Mouse (Mus musculus) hindbrain, embryonic 16.5 days (tissue): ENCODE results near the gene Gm29666. TPM values are rescaled to one million over a fixed set of nuclear protein-coding genes. Genes with fewer than 3 reads are reported as not detected.

Experiments
- ATAC-seq: fragments of 200-750 bp; cut with Nextera tagmentation; 2 replicates; pipeline ENCODE4 v1.8.0; 2017; ENCODE audit warnings: moderate TSS enrichment, moderate library complexity
- H3K27ac ChIP-seq: fragments of 300-500 bp; sonication (generic); 2 replicates; pipeline ENCODE4 v1.5.1; 2014; ENCODE audit warnings: low read depth, mild to moderate bottlenecking, control low read depth, low read length, moderate library complexity
- H3K27me3 ChIP-seq: fragments of 300-500 bp; sonication (generic); replicated peaks from 2 replicates; pipeline ENCODE4 v1.6.1; 2014; ENCODE audit warnings: low read length; ENCODE audit not compliant: control insufficient read depth, insufficient read depth
- H3K36me3 ChIP-seq: fragments of 300-500 bp; sonication (generic); 2 replicates; pipeline ENCODE4 v1.6.1; 2014; ENCODE audit warnings: mild to moderate bottlenecking, low read length, moderate library complexity, mixed read lengths; ENCODE audit not compliant: control insufficient read depth, insufficient read depth
- H3K4me1 ChIP-seq: fragments of 300-500 bp; sonication (generic); 2 replicates; pipeline ENCODE4 v1.6.1; 2014; ENCODE audit warnings: low read depth, low read length; ENCODE audit not compliant: control insufficient read depth, insufficient read depth
- H3K4me2 ChIP-seq: fragments of 300-500 bp; sonication (generic); 2 replicates; pipeline ENCODE4 v1.6.1; 2014; ENCODE audit warnings: mild to moderate bottlenecking, low read length, control low read depth, moderate library complexity
- H3K4me3 ChIP-seq: fragments of 300-500 bp; sonication (generic); 2 replicates; pipeline ENCODE4 v1.5.1; 2014; ENCODE audit warnings: mild to moderate bottlenecking, low read length, control low read depth, moderate library complexity
- H3K9ac ChIP-seq: fragments of 300-500 bp; sonication (generic); 2 replicates; pipeline ENCODE4 v1.6.1; 2014; ENCODE audit warnings: low read depth, mild to moderate bottlenecking, control low read depth, low read length, moderate library complexity
- H3K9me3 ChIP-seq: fragments of 300-500 bp; sonication (generic); 2 replicates; pipeline ENCODE4 v1.6.1; 2014; ENCODE audit warnings: mild to moderate bottlenecking, low read length, moderate library complexity; ENCODE audit not compliant: control insufficient read depth
- WGBS: fragments of 180-500 bp; shearing (Covaris S2); extraction: QIAGEN DNeasy Blood & Tissue Kit; methylation state at CpG from one replicate; pipeline ENCODE4 v1.1.7; 2014; 5-methylcytosine and 5-hydroxymethylcytosine counted together
- microRNA-seq: library from miRNA; unstranded; fragments of <30 nt; microRNA quantifications from one replicate; pipeline ENCODE4, GENCODE M21; 2017
- polyA plus RNA-seq: library from polyadenylated mRNA; unstranded; fragments of >200 nt; fragmentation: Nextera tagmentation; extraction: Ambion mirVana; gene quantifications from 2 replicates; pipeline ENCODE4 v1.2.1, GENCODE M21; 2015

Gene Gm29666
- polyA plus RNA-seq, 1 experiment from 2014 or later: 0.98 TPM

DNA sequence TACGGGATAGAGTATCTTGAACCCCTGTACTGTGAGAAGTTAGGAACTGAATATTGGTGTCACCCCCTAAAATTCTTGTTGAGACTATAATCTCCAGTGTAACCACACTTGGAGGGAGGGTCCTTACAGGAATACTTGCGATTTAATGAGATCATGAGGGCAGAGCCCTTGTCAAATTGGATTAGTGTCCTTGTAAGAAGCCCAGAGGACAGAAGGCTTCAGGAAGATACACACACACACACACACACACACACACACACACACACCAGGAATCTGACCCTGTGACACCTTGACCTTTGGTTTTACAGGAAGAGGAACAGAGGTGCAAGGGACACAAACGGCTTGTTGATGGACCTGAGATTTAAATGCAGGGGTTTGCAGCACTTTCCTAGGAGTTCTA lies 28.6 kb downstream of the Gm29666 start:
- no peak overlapping the region for H3K4me3 ChIP-seq
- ATAC-seq: no peak
- no peaks in the 10 kb centered on the region for H3K36me3 ChIP-seq
- no peaks in the 10 kb centered on the region for H3K9me3 ChIP-seq
- no peak overlapping the region for H3K9ac ChIP-seq
- H3K27me3 ChIP-seq: no peaks in the 10 kb centered on the region
- 58% methylated on average over 3 of the region's 3 CpGs for WGBS
- H3K27ac ChIP-seq: no peak overlapping the region
- H3K4me1 ChIP-seq: no peaks in the 10 kb centered on the region
- H3K4me2 ChIP-seq: no peak overlapping the region

DNA sequence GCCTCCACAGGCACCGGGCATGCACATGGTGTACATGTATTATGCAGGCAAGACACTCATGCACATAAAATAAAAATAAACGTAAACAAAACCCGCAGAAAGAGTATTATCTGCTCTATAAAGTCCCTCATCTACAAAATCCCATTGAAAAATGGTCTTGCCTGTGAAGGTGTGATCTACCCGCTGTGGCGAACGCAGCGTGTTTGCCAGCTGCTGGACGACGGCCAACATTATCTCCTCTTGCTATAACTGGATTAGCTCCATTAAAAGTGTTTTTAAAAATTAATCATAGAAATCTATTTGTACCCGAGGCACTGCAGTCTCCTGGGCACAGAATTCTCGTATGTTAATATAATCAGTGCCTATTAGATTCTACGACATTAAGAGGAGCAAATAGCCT lies 31.8 kb downstream of the Gm29666 start:
- no peak overlapping the region for H3K4me2 ChIP-seq
- H3K4me1 ChIP-seq: no peaks in the 10 kb centered on the region
- H3K9ac ChIP-seq: no peak overlapping the region
- H3K4me3 ChIP-seq: no peak overlapping the region
- H3K9me3 ChIP-seq: no peaks in the 10 kb centered on the region
- WGBS: 48% methylated on average over 12 of the region's 12 CpGs
- H3K27me3 ChIP-seq: no peaks in the 10 kb centered on the region
- no peak overlapping the region for H3K27ac ChIP-seq
- no peak for ATAC-seq
- no peaks in the 10 kb centered on the region for H3K36me3 ChIP-seq

DNA sequence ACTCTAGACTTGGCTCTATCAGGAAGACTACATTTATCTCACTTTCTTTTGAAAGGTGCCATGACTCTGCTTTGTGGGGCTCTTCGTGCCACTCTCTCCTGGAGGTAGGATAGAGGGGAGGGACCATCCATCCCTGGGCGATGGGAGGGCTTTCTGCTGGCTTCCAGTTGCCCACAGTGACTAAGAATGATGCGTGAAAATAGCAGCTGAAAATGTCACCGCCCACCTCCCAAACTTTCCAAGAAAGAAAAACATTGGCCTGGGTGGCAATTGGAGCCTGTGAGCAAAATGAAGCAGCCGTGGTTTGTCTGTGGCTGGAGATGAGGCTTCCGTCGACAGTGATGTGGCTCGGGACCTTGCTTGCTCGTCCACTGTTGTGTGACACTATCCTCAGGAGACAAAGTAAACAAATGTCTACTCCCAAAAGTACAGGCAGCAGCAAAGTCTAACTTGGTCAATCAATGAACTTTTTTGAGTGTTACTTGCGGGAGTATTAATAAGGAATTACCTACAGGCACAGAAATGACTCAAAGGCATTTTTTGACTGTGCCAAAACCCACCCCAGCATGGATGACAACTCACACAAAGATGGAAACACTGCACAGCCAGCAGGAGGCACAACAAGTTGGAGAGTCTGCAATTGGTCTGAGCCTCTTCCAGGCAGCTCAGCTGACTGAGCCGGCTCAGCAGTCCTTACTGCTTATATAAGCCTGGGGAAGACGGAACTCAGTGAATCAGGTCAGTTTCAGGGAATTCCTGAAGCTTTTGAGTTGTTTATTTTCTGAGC lies 42.6 kb downstream of the Gm29666 start:
- ATAC-seq: no peak
- Histone ChIP-seq H3K4me2 (no peak overlapping the region), H3K9me3 (no peaks in the 10 kb centered on the region), H3K4me1 (no peaks in the 10 kb centered on the region), H3K27ac (no peak overlapping the region), H3K36me3 (no peaks in the 10 kb centered on the region), H3K9ac (no peak overlapping the region), H3K4me3 (no peak overlapping the region), H3K27me3 (no peaks in the 10 kb centered on the region)
- 86% methylated on average over 12 of the region's 12 CpGs for WGBS

DNA sequence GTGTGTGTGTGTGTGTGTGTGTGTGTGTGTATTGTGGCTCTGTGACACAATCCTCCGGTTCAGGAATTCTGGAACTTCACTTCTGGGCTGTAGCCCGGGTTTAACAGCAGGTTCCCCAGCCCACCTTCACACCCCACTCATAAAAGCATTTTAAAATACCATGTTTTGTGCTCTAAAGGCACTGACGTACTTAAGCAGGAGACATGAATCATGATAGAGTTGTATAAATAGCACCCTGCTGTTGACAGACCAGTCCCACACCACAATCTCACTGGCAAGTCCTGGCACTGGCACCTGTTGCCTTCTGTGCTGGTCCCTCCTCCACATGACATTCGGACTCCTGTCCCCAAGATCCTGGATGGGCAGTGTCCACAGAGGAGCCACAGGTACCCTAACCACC lies 46.0 kb downstream of the Gm29666 start:
- H3K9me3 ChIP-seq: no peaks in the 10 kb centered on the region; the same call in 1 of the 2 replicates
- 88% methylated on average over 4 of the region's 4 CpGs for WGBS
- ATAC-seq: no peak
- H3K4me2 ChIP-seq: no peak overlapping the region
- no peaks in the 10 kb centered on the region for H3K27me3 ChIP-seq
- H3K4me1 ChIP-seq: no peaks in the 10 kb centered on the region
- no peak overlapping the region for H3K9ac ChIP-seq
- H3K27ac ChIP-seq: no peak overlapping the region
- no peaks in the 10 kb centered on the region for H3K36me3 ChIP-seq
- H3K4me3 ChIP-seq: no peak overlapping the region

DNA sequence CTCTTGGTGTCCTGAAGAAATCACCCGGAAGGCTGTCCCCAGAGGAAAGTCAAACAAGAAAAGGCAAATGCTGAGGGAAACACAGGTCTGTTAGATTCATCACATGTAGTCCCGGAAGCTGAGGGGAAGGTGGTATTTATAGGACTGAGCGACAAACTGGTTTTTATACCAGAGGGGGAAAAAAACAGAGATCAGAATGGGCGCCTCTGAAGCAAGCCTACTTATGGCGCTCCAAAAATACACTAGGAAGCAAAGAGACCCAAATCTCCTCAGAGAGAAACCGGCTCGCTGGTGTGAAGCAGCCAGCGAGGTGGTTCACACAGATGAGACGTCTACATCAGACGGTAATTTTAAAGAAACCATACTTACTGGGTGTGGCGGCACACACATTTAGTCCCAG lies 46.8 kb downstream of the Gm29666 start:
- H3K36me3 ChIP-seq: no peaks in the 10 kb centered on the region
- no peak for ATAC-seq
- H3K9ac ChIP-seq: no peak overlapping the region
- no peaks in the 10 kb centered on the region for H3K4me1 ChIP-seq
- no peak overlapping the region for H3K4me3 ChIP-seq
- no peak overlapping the region for H3K27ac ChIP-seq
- H3K27me3 ChIP-seq: no peaks in the 10 kb centered on the region
- H3K4me2 ChIP-seq: no peak overlapping the region
- 86% methylated on average over 11 of the region's 11 CpGs for WGBS
- no peaks in the 10 kb centered on the region; the same call in 1 of the 2 replicates for H3K9me3 ChIP-seq

DNA sequence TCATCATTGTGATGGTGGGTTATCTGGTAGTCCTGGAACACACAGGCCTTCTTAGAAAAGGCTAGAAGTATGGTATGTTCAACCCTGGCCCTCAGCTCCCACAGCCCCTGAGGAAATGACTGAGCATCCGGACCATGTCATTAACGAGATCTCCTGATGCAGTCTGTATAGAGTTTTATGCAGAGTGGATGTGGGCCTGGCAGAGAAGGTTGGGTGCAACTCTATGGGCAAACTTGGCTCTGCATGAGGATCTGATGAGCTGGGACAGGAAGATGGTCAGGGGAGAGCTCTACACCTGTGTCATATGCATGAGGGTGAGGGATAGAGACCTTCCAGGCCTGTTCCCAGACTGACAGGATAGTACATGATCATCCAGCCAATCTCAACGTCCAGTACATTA lies 48.0 kb downstream of the Gm29666 start:
- WGBS: 80% methylated on average over 3 of the region's 3 CpGs
- H3K4me3 ChIP-seq: no peak overlapping the region
- no peak overlapping the region for H3K27ac ChIP-seq
- H3K9me3 ChIP-seq: no peaks in the 10 kb centered on the region; the same call in 1 of the 2 replicates
- H3K27me3 ChIP-seq: no peaks in the 10 kb centered on the region
- no peaks in the 10 kb centered on the region for H3K36me3 ChIP-seq
- H3K4me1 ChIP-seq: no peaks in the 10 kb centered on the region
- ATAC-seq: no peak
- no peak overlapping the region for H3K4me2 ChIP-seq
- H3K9ac ChIP-seq: no peak overlapping the region

DNA sequence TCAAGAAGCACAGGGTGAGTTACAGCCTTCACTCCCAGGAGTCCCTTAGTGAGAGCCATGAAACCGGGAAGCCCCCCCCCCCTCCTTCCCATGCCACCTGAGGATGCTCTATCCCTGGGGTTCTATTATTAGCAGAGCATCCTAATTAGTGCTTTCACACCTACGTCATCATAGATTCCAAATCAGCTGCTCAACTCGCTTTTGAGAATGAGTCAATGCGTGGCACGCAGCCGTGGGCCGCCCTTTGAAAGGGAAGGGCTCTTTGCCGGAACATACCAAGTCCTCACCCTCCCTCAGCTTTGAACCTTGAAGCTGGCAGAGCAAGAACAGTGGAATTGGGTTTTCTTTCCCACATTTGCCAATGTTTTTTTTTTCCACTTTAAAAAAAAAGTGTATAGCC lies 57.9 kb downstream of the Gm29666 start:
- 88% methylated on average over 8 of the region's 8 CpGs for WGBS

More for the DNA sequence above, 57.9 kb downstream of the Gm29666 start:
- H3K27me3 ChIP-seq: no peaks in the 10 kb centered on the region
- H3K27ac ChIP-seq: no peak overlapping the region
- no peak overlapping the region for H3K9ac ChIP-seq
- H3K36me3 ChIP-seq: no peaks in the 10 kb centered on the region
- no peak for ATAC-seq
- H3K4me1 ChIP-seq: peaks cover 4% of the 10 kb centered on the region
- H3K9me3 ChIP-seq: no peaks in the 10 kb centered on the region
- no peak overlapping the region for H3K4me3 ChIP-seq
- no peak overlapping the region for H3K4me2 ChIP-seq

Small RNAs within 50 kb of the gene (microRNA-seq; reads per million reads assigned to microRNA genes)
- 54.8 reads per million, percentile 42 among the genes with 10 or more reads in this experiment for gene Mir1249

Other genes starting within 250 kb of the Gm29666 start
- 0.61 and 0.96 TPM in 2 replicates for gene Arhgap8, start 200.0 kb downstream of the Gm29666 start, polyA plus RNA-seq
- gene Phf21b, start 64.0 kb downstream of the Gm29666 start, polyA plus RNA-seq: 2.5 and 3.5 TPM in 2 replicates
- 22.5 and 24.4 TPM in 2 replicates for gene Nup50, start 3.4 kb upstream of the Gm29666 start, polyA plus RNA-seq
- gene 5031439G07Rik, start 68.5 kb upstream of the Gm29666 start, polyA plus RNA-seq: 24.1 and 24.4 TPM in 2 replicates
- gene Upk3a, start 97.1 kb upstream of the Gm29666 start, polyA plus RNA-seq: 1.7 and 2.1 TPM in 2 replicates
- 30.3 and 30.8 TPM in 2 replicates for gene Fam118a, start 108.9 kb upstream of the Gm29666 start, polyA plus RNA-seq
- 0.12 and 0.25 TPM in 2 replicates for gene Smc1b, start 211.9 kb upstream of the Gm29666 start, polyA plus RNA-seq
- gene Ribc2, start 212.0 kb upstream of the Gm29666 start, polyA plus RNA-seq: 0.67 and 0.84 TPM in 2 replicates